Mouse (Mus musculus) liver, embryonic 11.5 days (tissue): ENCODE data around the gene Eid3. TPM values are rescaled to one million over a fixed set of nuclear protein-coding genes. Genes with fewer than 3 reads are reported as not detected.

Experiments
- ATAC-seq: fragments of 200-750 bp; cut with Nextera tagmentation; replicated peaks from 2 replicates; pipeline ENCODE4 v1.8.0; 2017; ENCODE audit warnings: moderate number of reproducible peaks, mild to moderate bottlenecking, moderate TSS enrichment, moderate library complexity; ENCODE audit not compliant: low FRiP score
- DNase-seq: peaks from one replicate; pipeline ENCODE4 v3.0.0-alpha.2; 2017; ENCODE audit warnings: low spot score
- H3K27ac ChIP-seq: fragments of 300-500 bp; sonication (generic); 2 replicates; pipeline ENCODE4 v1.5.1; 2014; ENCODE audit warnings: mild to moderate bottlenecking, low read depth, low read length, control low read depth
- H3K27me3 ChIP-seq: fragments of 300-500 bp; sonication (generic); replicated peaks from 2 replicates; pipeline ENCODE4 v1.6.1; 2014; ENCODE audit warnings: low read length, mixed read lengths; ENCODE audit not compliant: control insufficient read depth, insufficient read depth
- H3K36me3 ChIP-seq: fragments of 300-500 bp; sonication (generic); 2 replicates; pipeline ENCODE4 v1.6.1; 2014; ENCODE audit warnings: mild to moderate bottlenecking, low read length, moderate library complexity, mixed read lengths; ENCODE audit not compliant: control insufficient read depth, insufficient read depth
- H3K4me1 ChIP-seq: fragments of 300-500 bp; sonication (generic); replicated peaks from 2 replicates; pipeline ENCODE4 v1.6.1; 2014; ENCODE audit warnings: low read length, mixed read lengths; ENCODE audit not compliant: control insufficient read depth, insufficient read depth
- H3K4me2 ChIP-seq: fragments of 300-500 bp; sonication (generic); 2 replicates; pipeline ENCODE4 v1.6.1; 2014; ENCODE audit warnings: mild to moderate bottlenecking, control low read depth, moderate library complexity
- H3K4me3 ChIP-seq: fragments of 300-500 bp; sonication (generic); 2 replicates; pipeline ENCODE4 v1.5.1; 2014; ENCODE audit warnings: low read depth, low read length, control low read depth
- H3K9ac ChIP-seq: fragments of 300-500 bp; sonication (generic); 2 replicates; pipeline ENCODE4 v1.6.1; 2014; ENCODE audit warnings: low read depth, low read length, control low read depth
- H3K9me3 ChIP-seq: fragments of 300-500 bp; sonication (generic); 2 replicates; pipeline ENCODE4 v1.6.1; 2016; ENCODE audit warnings: low read length, inconsistent platforms, mixed read lengths; ENCODE audit not compliant: control insufficient read depth
- WGBS: fragments of 180-500 bp; shearing (Covaris S2); extraction: QIAGEN DNeasy Blood & Tissue Kit; methylation state at CpG from one replicate; pipeline ENCODE4 v1.1.7; 2014; 5-methylcytosine and 5-hydroxymethylcytosine counted together
- polyA plus RNA-seq: library from polyadenylated mRNA; unstranded; fragments of >200 nt; fragmentation: Nextera tagmentation; extraction: Ambion mirVana; gene quantifications from 2 replicates; pipeline ENCODE4 v1.2.1, GENCODE M21; 2014

Gene Eid3
- 0.45 and 0.75 TPM in 2 replicates for polyA plus RNA-seq

DNA sequence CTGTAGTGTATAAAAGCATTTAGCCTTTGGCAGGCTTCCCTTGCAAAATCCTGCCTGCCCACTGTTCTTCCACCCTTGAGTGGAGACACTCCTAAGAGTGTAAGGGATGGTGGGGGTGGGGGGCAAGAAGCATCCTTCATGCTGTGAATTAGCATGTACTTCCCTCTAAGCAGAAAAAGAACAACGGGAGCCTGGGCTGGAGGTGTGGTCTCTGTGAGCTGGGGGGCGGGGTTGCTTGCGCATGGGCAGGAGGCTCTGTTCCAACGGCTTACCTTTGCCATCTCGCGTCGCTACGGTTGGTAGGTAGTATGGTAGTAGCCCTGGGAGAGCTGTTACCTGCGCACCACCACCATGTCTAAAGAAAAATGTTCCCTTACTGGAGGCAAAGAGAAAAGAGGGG lies at the start of gene Eid3:
TSS of gene Eid3 (plus strand) at position 271 of the 400 bp plus-strand sequence.
- Histone ChIP-seq H3K9me3 (no peaks in the 10 kb centered on the region), H3K27me3 (no peaks in the 10 kb centered on the region), H3K27ac (no peak within 1 kb of the TSS), H3K4me1 (peaks cover 18% of the 10 kb centered on the region), H3K9ac (no peak within 1 kb of the TSS), H3K36me3 (peaks cover 31% of the 10 kb centered on the region), H3K4me2 (no peak within 1 kb of the TSS), H3K4me3 (no peak within 1 kb of the TSS)
- 81% methylated on average over 9 of the region's 9 CpGs for WGBS
- DNase-seq (no peak), ATAC-seq (0 out of 2 replicates have a peak, but pooled peaks have one; percentile 27)

DNA sequence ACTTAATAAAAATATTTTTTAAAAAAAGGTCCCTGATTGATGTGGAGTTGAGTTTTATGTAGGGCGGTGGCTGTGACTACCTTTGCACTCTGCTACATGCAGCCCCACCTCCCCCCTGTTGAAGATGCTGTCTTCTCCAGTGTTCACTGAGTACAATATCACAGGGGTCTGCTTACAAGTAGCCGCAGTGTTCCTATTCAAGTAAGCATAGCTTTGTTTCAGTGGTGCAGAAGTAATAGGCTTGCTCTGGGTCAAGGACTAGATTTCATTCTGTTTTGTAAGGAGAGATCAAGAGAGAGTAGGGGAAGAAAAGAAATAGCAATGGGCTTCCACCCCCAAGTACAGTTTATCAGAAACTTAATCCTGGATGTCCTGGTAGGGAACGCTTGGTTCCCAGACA lies 48.9 kb upstream of the Eid3 start:
- H3K4me3 ChIP-seq: no peak overlapping the region
- no peak overlapping the region for H3K9ac ChIP-seq
- no peak for ATAC-seq
- H3K27me3 ChIP-seq: no peaks in the 10 kb centered on the region
- no peaks in the 10 kb centered on the region for H3K9me3 ChIP-seq
- DNase-seq: no peak
- peaks cover 14% of the 10 kb centered on the region for H3K4me1 ChIP-seq
- 89% methylated on average over 3 of the region's 3 CpGs for WGBS
- no peaks in the 10 kb centered on the region for H3K36me3 ChIP-seq
- H3K27ac ChIP-seq: no peak overlapping the region
- no peak overlapping the region for H3K4me2 ChIP-seq

DNA sequence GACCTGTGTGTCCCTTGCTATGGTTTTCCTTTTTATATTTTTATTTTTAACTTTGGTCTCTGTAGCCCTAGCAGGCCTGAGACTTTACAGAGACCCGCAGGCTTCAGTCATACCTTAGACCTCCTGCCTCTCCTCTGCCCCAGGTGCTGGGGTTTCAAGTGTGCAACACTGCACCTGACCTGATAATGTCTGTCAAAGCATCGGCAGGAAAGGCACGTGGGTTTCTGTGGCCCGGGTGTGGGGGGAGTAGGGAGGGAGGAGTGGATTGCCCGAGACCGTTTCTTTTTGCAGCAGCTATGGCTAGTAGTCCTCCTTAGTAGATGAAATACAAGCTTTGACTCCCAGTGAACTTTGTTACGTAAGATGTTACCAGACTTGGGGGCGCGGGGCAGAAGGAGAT lies 48.5 kb upstream of the Eid3 start:
- DNase-seq (no peak), ATAC-seq (no peak)
- Histone ChIP-seq H3K9ac (no peak overlapping the region), H3K27me3 (no peaks in the 10 kb centered on the region), H3K36me3 (no peaks in the 10 kb centered on the region), H3K4me2 (no peak overlapping the region), H3K9me3 (no peaks in the 10 kb centered on the region), H3K4me3 (no peak overlapping the region), H3K4me1 (peaks cover 14% of the 10 kb centered on the region), H3K27ac (no peak overlapping the region)
- 63% methylated on average over 9 of the region's 9 CpGs for WGBS

DNA sequence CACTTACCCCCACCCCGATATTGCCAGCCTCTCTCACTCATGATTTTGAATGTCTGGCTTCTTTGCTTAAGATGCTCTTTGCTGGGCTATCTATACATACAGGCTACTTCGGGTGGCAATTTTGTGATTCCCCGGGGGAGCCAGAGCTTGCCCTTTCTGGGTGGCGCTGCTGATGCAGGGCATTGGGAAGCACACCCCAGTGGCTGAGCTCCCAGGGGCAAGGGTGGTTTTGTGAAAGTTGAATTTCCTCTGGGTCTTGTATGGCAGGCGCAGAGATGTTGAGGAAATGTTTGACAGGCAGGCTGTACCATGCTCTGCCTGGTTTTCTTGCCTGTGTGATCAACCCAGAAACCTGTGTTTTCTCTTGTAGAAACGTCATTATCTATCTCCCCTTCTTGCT lies 47.8 kb upstream of the Eid3 start:
- Histone ChIP-seq H3K4me2 (no peak overlapping the region), H3K36me3 (no peaks in the 10 kb centered on the region), H3K27ac (no peak overlapping the region), H3K9ac (no peak overlapping the region), H3K27me3 (no peaks in the 10 kb centered on the region), H3K9me3 (no peaks in the 10 kb centered on the region), H3K4me1 (peaks cover 11% of the 10 kb centered on the region), H3K4me3 (no peak overlapping the region)
- no peak for ATAC-seq
- no peak for DNase-seq
- 75% methylated on average over 6 of the region's 6 CpGs for WGBS

DNA sequence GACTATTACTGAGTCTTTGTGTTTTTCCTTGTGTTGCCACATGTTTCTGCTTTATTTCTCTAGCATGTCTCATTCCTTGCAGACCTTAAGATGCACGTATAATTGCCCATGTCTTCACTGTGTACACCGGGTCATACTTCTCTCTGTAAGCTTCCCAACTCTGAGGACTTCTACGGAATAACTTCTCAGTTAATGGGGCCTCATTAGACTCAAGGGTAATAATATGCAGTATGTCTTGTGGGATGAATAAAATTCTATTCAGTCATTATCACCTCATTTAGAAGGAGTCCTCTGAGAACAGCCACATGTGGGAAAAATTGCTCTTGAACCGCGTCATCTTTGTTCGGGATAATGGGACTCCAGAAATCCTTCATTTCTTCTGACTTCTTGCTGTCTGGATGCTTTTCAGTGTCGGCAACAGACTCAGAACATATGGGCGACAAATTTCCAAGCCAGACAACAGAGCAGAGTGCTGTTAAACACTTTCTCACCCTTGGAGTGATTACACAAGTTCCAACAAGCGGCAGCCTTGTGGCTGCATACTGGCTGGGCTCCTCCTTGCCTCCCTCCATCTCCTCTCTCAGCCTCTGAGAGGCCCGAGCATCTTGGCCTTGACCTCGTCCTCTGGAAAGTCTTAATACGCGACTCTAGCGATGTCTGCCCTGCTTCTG lies 43.2 kb upstream of the Eid3 start:
- Histone ChIP-seq H3K27me3 (no peaks in the 10 kb centered on the region), H3K9me3 (no peaks in the 10 kb centered on the region), H3K27ac (no peak overlapping the region), H3K36me3 (no peaks in the 10 kb centered on the region), H3K4me2 (no peak overlapping the region), H3K4me3 (no peak overlapping the region), H3K9ac (no peak overlapping the region), H3K4me1 (no peaks in the 10 kb centered on the region; the same call in 1 of the 2 replicates)
- WGBS: 73% methylated on average over 14 of the region's 14 CpGs
- no peak for ATAC-seq
- no peak for DNase-seq

DNA sequence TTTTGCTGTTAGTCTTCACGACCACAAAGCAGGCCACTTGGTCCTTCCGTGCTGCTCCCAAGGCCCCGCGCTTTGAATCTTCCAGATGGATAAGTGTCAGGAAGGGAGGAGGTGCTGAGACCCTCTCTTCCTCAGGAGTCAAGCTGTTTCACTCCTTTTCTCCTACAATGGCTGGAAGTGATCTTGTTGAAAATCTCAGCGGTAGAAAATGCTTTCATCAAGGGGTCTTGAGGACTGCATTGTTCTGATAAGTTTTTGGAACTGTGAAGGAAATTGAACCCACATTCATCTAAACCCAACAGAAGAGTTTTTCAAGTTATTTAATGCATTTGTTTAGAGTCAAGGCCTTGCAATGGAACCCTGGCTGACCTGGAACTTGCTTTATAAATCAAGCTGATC lies 42.6 kb upstream of the Eid3 start:
- ATAC-seq: no peak
- Histone ChIP-seq H3K4me3 (no peak overlapping the region), H3K9me3 (no peaks in the 10 kb centered on the region), H3K27me3 (no peaks in the 10 kb centered on the region), H3K27ac (no peak overlapping the region), H3K36me3 (no peaks in the 10 kb centered on the region), H3K9ac (no peak overlapping the region), H3K4me1 (no peaks in the 10 kb centered on the region; the same call in 1 of the 2 replicates), H3K4me2 (no peak overlapping the region)
- 66% methylated on average over 5 of the region's 5 CpGs for WGBS
- DNase-seq: no peak

DNA sequence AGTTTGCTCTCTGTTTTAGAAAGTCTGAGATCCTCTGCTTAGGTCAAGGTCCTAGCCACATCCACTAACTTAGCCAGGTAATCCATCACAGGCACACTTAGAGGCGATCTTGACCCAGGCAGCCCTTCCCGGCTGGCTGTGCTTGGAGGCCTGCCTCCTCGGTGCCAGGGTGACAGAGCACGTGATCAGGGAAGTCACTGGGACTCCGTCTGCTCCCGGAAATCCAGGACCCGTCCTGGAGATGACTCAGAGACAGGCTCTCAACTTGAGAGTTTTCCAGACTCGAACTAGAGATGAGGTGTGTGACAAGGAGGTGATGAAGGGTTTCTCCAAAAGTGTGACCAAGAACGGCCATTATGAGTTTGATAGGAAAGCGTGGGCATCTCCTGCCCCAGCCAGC lies 41.9 kb upstream of the Eid3 start:
- H3K9me3 ChIP-seq: no peaks in the 10 kb centered on the region
- ATAC-seq (no peak), DNase-seq (no peak)
- no peaks in the 10 kb centered on the region for H3K27me3 ChIP-seq
- H3K27ac ChIP-seq: no peak overlapping the region
- H3K4me2 ChIP-seq: no peak overlapping the region
- no peak overlapping the region for H3K4me3 ChIP-seq
- 64% methylated on average over 10 of the region's 10 CpGs for WGBS
- no peak overlapping the region for H3K9ac ChIP-seq
- no peaks in the 10 kb centered on the region; the same call in 1 of the 2 replicates for H3K4me1 ChIP-seq
- H3K36me3 ChIP-seq: no peaks in the 10 kb centered on the region

DNA sequence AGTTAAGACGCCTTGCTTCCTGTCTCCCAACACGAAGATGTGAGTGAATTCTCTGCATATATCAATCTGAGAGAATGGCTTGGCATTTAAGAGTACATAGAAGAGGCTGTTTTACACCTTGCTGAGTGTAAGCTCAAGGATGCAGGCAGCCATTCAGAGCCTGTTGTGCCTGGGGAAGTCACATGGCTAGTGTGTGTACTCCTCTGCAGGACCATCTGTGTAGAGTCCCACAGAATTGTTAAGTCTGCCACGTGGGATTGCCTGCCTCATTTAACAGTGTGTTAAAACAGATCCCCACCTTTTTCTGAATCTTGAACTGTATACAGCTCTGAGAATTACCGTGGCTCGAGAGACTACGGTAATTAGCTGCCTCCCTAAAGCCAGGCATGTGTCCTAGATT lies 39.9 kb upstream of the Eid3 start:
- Histone ChIP-seq H3K9me3 (no peaks in the 10 kb centered on the region), H3K4me1 (no peaks in the 10 kb centered on the region; the same call in 1 of the 2 replicates), H3K9ac (no peak overlapping the region), H3K36me3 (no peaks in the 10 kb centered on the region), H3K4me2 (no peak overlapping the region), H3K27me3 (no peaks in the 10 kb centered on the region), H3K27ac (no peak overlapping the region), H3K4me3 (no peak overlapping the region)
- WGBS: 52% methylated on average over 6 of the region's 6 CpGs
- ATAC-seq (no peak), DNase-seq (no peak)

DNA sequence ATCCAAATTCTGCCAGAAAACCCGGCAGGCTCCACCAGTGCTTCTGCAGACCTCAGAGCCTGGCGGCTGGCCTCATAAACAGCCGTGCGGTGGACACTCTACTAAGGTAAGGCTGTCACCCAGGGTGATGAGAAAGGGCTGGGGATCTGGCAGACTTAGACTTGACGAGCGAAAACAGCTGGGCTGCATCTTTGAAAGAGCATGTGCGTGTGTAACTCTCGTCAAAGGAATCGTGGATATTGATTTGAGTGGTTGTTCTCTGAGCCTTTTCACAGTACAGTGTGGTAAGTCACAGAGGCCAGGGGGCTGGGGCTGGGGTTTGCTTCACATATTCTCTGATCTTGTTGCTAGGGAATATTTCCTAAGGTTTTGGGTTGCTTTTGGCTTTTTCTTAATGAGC lies 32.5 kb upstream of the Eid3 start, which contains the start of gene Txnrd1:
TSS of gene Txnrd1 (plus strand) at position 26 of the 400 bp plus-strand sequence.
- H3K4me1 ChIP-seq: peaks cover 3% of the 10 kb centered on the region; the same call in 1 of the 2 replicates
- H3K36me3 ChIP-seq: no peaks in the 10 kb centered on the region
- no peak within 1 kb of the TSS for H3K27ac ChIP-seq
- H3K4me3 ChIP-seq: no peak within 1 kb of the TSS
- DNase-seq: no peak
- WGBS: 67% methylated on average over 9 of the region's 9 CpGs
- ATAC-seq: no peak
- H3K4me2 ChIP-seq: no peak within 1 kb of the TSS
- H3K9me3 ChIP-seq: no peaks in the 10 kb centered on the region
- no peak within 1 kb of the TSS for H3K9ac ChIP-seq
- H3K27me3 ChIP-seq: no peaks in the 10 kb centered on the region
